In genomic region chr11:116935917-116936316, GRCm38 (mm10) we compare ENCODE assay signal across 16 mouse cellular contexts. TPM values are rescaled to one million over a fixed set of nuclear protein-coding genes. Genes with fewer than 3 reads are reported as not detected.
DNase-seq lines count a peak whose midpoint lies in the region; ATAC-seq and TF ChIP-seq lines count a peak whose summit lies in the region.
"Had no signal": no experiment of that assay in that cellular context is flagged by ENCODE, and none has a peak within 500 bp of the region (broad histone marks: within the 10 kb centered on the region; RNA-seq: fewer than 3 reads in every experiment).

No protein-coding gene starts in this region.

- peaks cover 63% of the 10 kb centered on the region for H3K36me3 ChIP-seq in forebrain, embryonic 14.5 days (ENCODE audit: control insufficient read depth, insufficient read depth, low read length)
- peaks cover 4% of the 10 kb centered on the region; the same call in 1 of the 2 replicates for H3K36me3 ChIP-seq in forebrain, embryonic 16.5 days (ENCODE audit: control insufficient read depth, insufficient read depth)
- peaks cover 40% of the 10 kb centered on the region for H3K36me3 ChIP-seq in midbrain, postnatal 0 days (ENCODE audit: insufficient read depth, low read length)

- DNase-seq in forebrain, embryonic 14.5 days (ENCODE audit: low spot score): no peak
- DNase-seq in left cerebral cortex, adult 2 months (ENCODE audit: extremely low spot score in 1 of 2, low spot score in 2 of 2): no peak
- DNase-seq in left cerebral cortex, adult 11 months (ENCODE audit: low spot score): no peak
- DNase-seq in brain, embryonic 14.5 days (ENCODE audit: low read depth): peak; percentile 60
- peak; percentile 41 for DNase-seq in midbrain, postnatal 0 days (ENCODE audit: low spot score)
- no peak for DNase-seq in liver
- DNase-seq in thymus, postnatal 25 days: no peak
- DNase-seq: adrenal gland, adult 8-10 months; cerebellum, postnatal 25 days; heart, adult 18-20 months; lung, postnatal 36 days; thymus, postnatal 14 days had no signal

- no peak for TF ChIP-seq CTCF in left cerebral cortex, adult 2 months (IDR thresholded peaks at IDR 0.05)
- no peak for TF ChIP-seq CTCF in brain, embryonic 14.5 days (IDR thresholded peaks at IDR 0.05; ENCODE audit: borderline replicate concordance, extremely low read depth, insufficient read depth, insufficient read length)
- no peak for TF ChIP-seq CTCF in midbrain, postnatal 0 days (IDR thresholded peaks at IDR 0.05)

- 76% methylated on average over 9 of the region's 9 CpGs for WGBS in forebrain, embryonic 14.5 days
- WGBS in forebrain, embryonic 16.5 days: 66% methylated on average over 9 of the region's 9 CpGs
- 51% methylated on average over 9 of the region's 9 CpGs for WGBS in midbrain, postnatal 0 days

- peaks cover 6% of the 10 kb centered on the region; the same call in 1 of the 2 replicates for H3K4me1 ChIP-seq in forebrain, embryonic 14.5 days (ENCODE audit: control insufficient read depth, insufficient read depth, low read length)
- peaks cover 14% of the 10 kb centered on the region for H3K4me1 ChIP-seq in forebrain, embryonic 16.5 days (replicated peaks; ENCODE audit: control insufficient read depth, insufficient read depth, low read length)
- no peaks in the 10 kb centered on the region for H3K4me1 ChIP-seq in midbrain, postnatal 0 days (ENCODE audit: insufficient read depth, low read length)

- no peak for TF ChIP-seq POLR2A in brain, embryonic 14.5 days (IDR thresholded peaks at IDR 0.05; ENCODE audit: borderline replicate concordance, extremely low read depth, insufficient read depth, insufficient read length, poor library complexity, severe bottlenecking)

- H3K4me3 ChIP-seq in forebrain, embryonic 14.5 days (ENCODE audit: low read depth, low read length): no peak overlapping the region
- no peak overlapping the region for H3K4me3 ChIP-seq in forebrain, embryonic 16.5 days (replicated peaks; ENCODE audit: low read length)
- H3K4me3 ChIP-seq in left cerebral cortex, adult 2 months: no peak overlapping the region
- no peak overlapping the region for H3K4me3 ChIP-seq in midbrain, postnatal 0 days (ENCODE audit: low read depth, low read length)

- ATAC-seq in forebrain, embryonic 14.5 days: peak; percentile 30; the same call in 1 of the 2 replicates
- ATAC-seq in forebrain, embryonic 16.5 days: no peak
- ATAC-seq in midbrain, postnatal 0 days (ENCODE audit: low FRiP score): peak; percentile 35; the same call in 1 of the 2 replicates

- H3K27ac ChIP-seq in forebrain, embryonic 14.5 days (ENCODE audit: low read depth, low read length): peak overlapping the region; percentile 24; the same call in 1 of the 2 replicates
- no peak overlapping the region for H3K27ac ChIP-seq in forebrain, embryonic 16.5 days (ENCODE audit: low read length)
- peak overlapping the region; percentile 81 for H3K27ac ChIP-seq in left cerebral cortex, adult 2 months
- H3K27ac ChIP-seq in midbrain, postnatal 0 days (ENCODE audit: low read depth, low read length): peak overlapping the region; percentile 47
- H3K27ac ChIP-seq: kidney, postnatal 0 days; liver, embryonic 14.5 days had no signal

- no peak overlapping the region for H3K9ac ChIP-seq in forebrain, embryonic 14.5 days (ENCODE audit: low read length)
- H3K9ac ChIP-seq in forebrain, embryonic 16.5 days (replicated peaks; ENCODE audit: low read depth, low read length): no peak overlapping the region
- no peak overlapping the region; the same call in 1 of the 2 replicates for H3K9ac ChIP-seq in midbrain, postnatal 0 days (replicated peaks; ENCODE audit: low read length, poor library complexity, severe bottlenecking)
- H3K9ac ChIP-seq: liver, embryonic 14.5 days had no signal

- no peaks in the 10 kb centered on the region for H3K9me3 ChIP-seq in forebrain, embryonic 14.5 days (replicated peaks; ENCODE audit: control insufficient read depth, low read length)
- no peaks in the 10 kb centered on the region for H3K9me3 ChIP-seq in forebrain, embryonic 16.5 days (ENCODE audit: control insufficient read depth, low read length)
- H3K9me3 ChIP-seq in midbrain, postnatal 0 days (ENCODE audit: low read length): no peaks in the 10 kb centered on the region

- no peak overlapping the region for H3K4me2 ChIP-seq in forebrain, embryonic 14.5 days (ENCODE audit: low read length)
- H3K4me2 ChIP-seq in forebrain, embryonic 16.5 days (ENCODE audit: low read length): no peak overlapping the region
- H3K4me2 ChIP-seq in midbrain, postnatal 0 days (ENCODE audit: low read depth, low read length, poor library complexity, severe bottlenecking): no peak overlapping the region

- intact Hi-C loops in left cerebral cortex, adult 2 months (cut with DNase I): no loop called here

- no peaks in the 10 kb centered on the region for H3K27me3 ChIP-seq in forebrain, embryonic 14.5 days (replicated peaks; ENCODE audit: control insufficient read depth, insufficient read depth, low read length)
- H3K27me3 ChIP-seq in forebrain, embryonic 16.5 days (replicated peaks; ENCODE audit: control insufficient read depth, insufficient read depth, low read length): no peaks in the 10 kb centered on the region
- H3K27me3 ChIP-seq in midbrain, postnatal 0 days (ENCODE audit: insufficient read depth, low read length): no peaks in the 10 kb centered on the region

RNA-seq across cellular contexts. Expression of gene Mgat5b, which starts 17.3 kb away (rescaled TPM):
- 21.1 and 23.3 TPM in 2 replicates for polyA plus RNA-seq in forebrain, embryonic 14.5 days (2014; fragmentation: Nextera tagmentation; extraction: Ambion mirVana)
- 30.0 and 33.0 TPM in 2 replicates for polyA plus RNA-seq in forebrain, embryonic 16.5 days (2015; fragmentation: Nextera tagmentation; extraction: Ambion mirVana)
- total RNA-seq in left cerebral cortex, adult 2 months (2021): 10 to 100 TPM; 80.0 to 92.0 TPM
- 95.1 and 98.4 TPM in 2 replicates for polyA plus RNA-seq in brain, embryonic 14.5 days (2012; rRNA removed)
- 104 and 133 TPM in 2 replicates for total RNA-seq in midbrain, postnatal 0 days (2014; rRNA removed)
- polyA plus RNA-seq in midbrain, postnatal 0 days (2015; fragmentation: Nextera tagmentation; extraction: Ambion mirVana): 23.7 and 24.7 TPM in 2 replicates
- total RNA-seq: hematopoietic stem cell, adult 5-6 weeks had no signal
- polyA plus RNA-seq: liver, embryonic 14.5 days had no signal

Comparison
In these comparisons a context has a peak if more than half of its experiments do, and no peak if none do; other contexts are left out.
1. DNase-seq: peak in brain, embryonic 14.5 days (single experiment) and midbrain, postnatal 0 days (single experiment); none in forebrain, embryonic 14.5 days (single experiment), left cerebral cortex, adult 2 months (0 of 2), left cerebral cortex, adult 11 months (single experiment), liver (single experiment) and thymus, postnatal 25 days (single experiment).